Mouse (Mus musculus): ENCODE measurements at regions not wholly inside any gene's neighbourhood (a gene's known extent, or its start where the extent isn't known, plus 50 kb on each side); places are given as distances from the start of the nearest gene placed in this dataset.

- H3K27me3 ChIP-seq: no peaks in the 10 kb centered on the region
- WGBS: 82% methylated on average over 4 of the region's 4 CpGs
- 0 out of 2 replicates have a peak, but pooled peaks cover 6% of the 10 kb centered on the region for H3K4me1 ChIP-seq
- H3K27ac ChIP-seq: no peak overlapping the region
- H3K9ac ChIP-seq: no peak overlapping the region
- ATAC-seq (ENCODE audit: insufficient number of reproducible peaks, insufficient read depth, low FRiP score, low TSS enrichment, low read depth): no peak
- no peaks in the 10 kb centered on the region for H3K9me3 ChIP-seq
- H3K4me3 ChIP-seq: no peak overlapping the region
- H3K36me3 ChIP-seq: no peaks in the 10 kb centered on the region
- H3K4me2 ChIP-seq: no peak overlapping the region
These were observed 315.2 kb upstream of the Sox11 start for GRCm38 (mm10) chr12:27657536-27657935.

- H3K4me1 ChIP-seq: 0 out of 2 replicates have a peak, but pooled peaks cover 6% of the 10 kb centered on the region
- H3K4me3 ChIP-seq: no peak overlapping the region
- H3K27me3 ChIP-seq: no peaks in the 10 kb centered on the region
- WGBS: 75% methylated on average over 4 of the region's 4 CpGs
- no peak overlapping the region for H3K9ac ChIP-seq
- ATAC-seq (ENCODE audit: insufficient number of reproducible peaks, insufficient read depth, low FRiP score, low TSS enrichment, low read depth): no peak
- H3K36me3 ChIP-seq: no peaks in the 10 kb centered on the region
- no peak overlapping the region for H3K27ac ChIP-seq
- no peak overlapping the region for H3K4me2 ChIP-seq
- H3K9me3 ChIP-seq: no peaks in the 10 kb centered on the region
These were observed 311.2 kb upstream of the Sox11 start for GRCm38 (mm10) chr12:27653541-27653940.

GRCm38 (mm10) chr12:27648602-27649001, 306.2 kb upstream of the Sox11 start:
- H3K9ac ChIP-seq: no peak overlapping the region
- H3K4me2 ChIP-seq: no peak overlapping the region

GRCm38 (mm10) chr12:27646497-27647307, 304.3 kb upstream of the Sox11 start:
- Histone ChIP-seq H3K27ac (peak overlapping the region; percentile 48; the same call in 1 of the 2 replicates), H3K4me2 (no peak overlapping the region), H3K9me3 (no peaks in the 10 kb centered on the region), H3K4me3 (no peak overlapping the region), H3K4me1 (peaks cover 7% of the 10 kb centered on the region; the same call in 1 of the 2 replicates), H3K27me3 (no peaks in the 10 kb centered on the region), H3K36me3 (no peaks in the 10 kb centered on the region), H3K9ac (no peak overlapping the region)
- no peak for ATAC-seq (ENCODE audit: insufficient number of reproducible peaks, insufficient read depth, low FRiP score, low TSS enrichment, low read depth)
- WGBS: 61% methylated on average over 11 of the region's 11 CpGs

More at GRCm38 (mm10) chr12:27648602-27649001, 306.2 kb upstream of the Sox11 start:
- Histone ChIP-seq H3K9me3 (no peaks in the 10 kb centered on the region), H3K4me3 (no peak overlapping the region), H3K36me3 (no peaks in the 10 kb centered on the region), H3K4me1 (peaks cover 7% of the 10 kb centered on the region; the same call in 1 of the 2 replicates), H3K27ac (no peak overlapping the region), H3K27me3 (no peaks in the 10 kb centered on the region)
- ATAC-seq (ENCODE audit: insufficient number of reproducible peaks, insufficient read depth, low FRiP score, low TSS enrichment, low read depth): no peak
- WGBS: 78% methylated on average over 4 of the region's 4 CpGs

- 83% methylated on average over 5 of the region's 5 CpGs for WGBS
- H3K9me3 ChIP-seq: no peaks in the 10 kb centered on the region
- H3K4me2 ChIP-seq: no peak overlapping the region
- H3K27me3 ChIP-seq: no peaks in the 10 kb centered on the region
- H3K36me3 ChIP-seq: no peaks in the 10 kb centered on the region
- 0 out of 2 replicates have a peak, but pooled peaks cover 2% of the 10 kb centered on the region for H3K4me1 ChIP-seq
- H3K9ac ChIP-seq: no peak overlapping the region
- no peak overlapping the region for H3K27ac ChIP-seq
- ATAC-seq (ENCODE audit: insufficient number of reproducible peaks, insufficient read depth, low FRiP score, low TSS enrichment, low read depth): no peak
- no peak overlapping the region for H3K4me3 ChIP-seq
These were observed 277.2 kb upstream of the Sox11 start for GRCm38 (mm10) chr12:27619616-27620015.

GRCm38 (mm10) chr12:27604061-27604679, 261.8 kb upstream of the Sox11 start:
- 24% methylated on average over 1 of the region's 1 CpGs for WGBS

GRCm38 (mm10) chr12:27599149-27599548, 256.8 kb upstream of the Sox11 start:
- Histone ChIP-seq H3K4me3 (no peak overlapping the region), H3K9me3 (0 out of 2 replicates have a peak, but pooled peaks cover 4% of the 10 kb centered on the region), H3K4me1 (peaks cover 20% of the 10 kb centered on the region), H3K27me3 (no peaks in the 10 kb centered on the region), H3K27ac (no peak overlapping the region), H3K9ac (no peak overlapping the region), H3K36me3 (no peaks in the 10 kb centered on the region), H3K4me2 (no peak overlapping the region)
- WGBS: 36% methylated on average over 8 of the region's 8 CpGs
- ATAC-seq (ENCODE audit: insufficient number of reproducible peaks, insufficient read depth, low FRiP score, low TSS enrichment, low read depth): no peak

More at GRCm38 (mm10) chr12:27604061-27604679, 261.8 kb upstream of the Sox11 start:
- H3K4me3 ChIP-seq: no peak overlapping the region
- no peaks in the 10 kb centered on the region for H3K27me3 ChIP-seq
- no peak overlapping the region for H3K4me2 ChIP-seq
- 0 out of 2 replicates have a peak, but pooled peaks cover 4% of the 10 kb centered on the region for H3K9me3 ChIP-seq
- H3K27ac ChIP-seq: peak overlapping the region; percentile 64
- peaks cover 12% of the 10 kb centered on the region for H3K4me1 ChIP-seq
- ATAC-seq (ENCODE audit: insufficient number of reproducible peaks, insufficient read depth, low FRiP score, low TSS enrichment, low read depth): peak; percentile 64
- no peak overlapping the region for H3K9ac ChIP-seq
- no peaks in the 10 kb centered on the region for H3K36me3 ChIP-seq

GRCm38 (mm10) chr12:27597878-27598277, 255.5 kb upstream of the Sox11 start:
- no peak overlapping the region for H3K9ac ChIP-seq
- H3K4me2 ChIP-seq: peak overlapping the region; percentile 24; the same call in 1 of the 2 replicates
- ATAC-seq (ENCODE audit: insufficient number of reproducible peaks, insufficient read depth, low FRiP score, low TSS enrichment, low read depth): no peak
- H3K36me3 ChIP-seq: no peaks in the 10 kb centered on the region
- 0 out of 2 replicates have a peak, but pooled peaks cover under 1% of the 10 kb centered on the region for H3K9me3 ChIP-seq
- no peak overlapping the region for H3K4me3 ChIP-seq
- H3K4me1 ChIP-seq: peaks cover 16% of the 10 kb centered on the region
- no peak overlapping the region for H3K27ac ChIP-seq
- H3K27me3 ChIP-seq: no peaks in the 10 kb centered on the region
- 27% methylated on average over 7 of the region's 7 CpGs for WGBS

GRCm38 (mm10) chr12:27597322-27597721, 254.9 kb upstream of the Sox11 start:
- no peaks in the 10 kb centered on the region for H3K27me3 ChIP-seq
- no peak overlapping the region for H3K9ac ChIP-seq
- no peaks in the 10 kb centered on the region for H3K36me3 ChIP-seq
- peaks cover 16% of the 10 kb centered on the region for H3K4me1 ChIP-seq
- 43% methylated on average over 3 of the region's 3 CpGs for WGBS
- ATAC-seq (ENCODE audit: insufficient number of reproducible peaks, insufficient read depth, low FRiP score, low TSS enrichment, low read depth): no peak
- no peak overlapping the region for H3K27ac ChIP-seq
- no peak overlapping the region for H3K4me2 ChIP-seq
- no peak overlapping the region for H3K4me3 ChIP-seq
- H3K9me3 ChIP-seq: no peaks in the 10 kb centered on the region

- Histone ChIP-seq H3K4me2 (no peak overlapping the region), H3K36me3 (no peaks in the 10 kb centered on the region), H3K4me3 (no peak overlapping the region), H3K9ac (no peak overlapping the region), H3K4me1 (peaks cover 16% of the 10 kb centered on the region), H3K27me3 (no peaks in the 10 kb centered on the region), H3K27ac (no peak overlapping the region), H3K9me3 (no peaks in the 10 kb centered on the region)
- ATAC-seq (ENCODE audit: insufficient number of reproducible peaks, insufficient read depth, low FRiP score, low TSS enrichment, low read depth): no peak
- 73% methylated on average over 2 of the region's 2 CpGs for WGBS
These were observed 253.2 kb upstream of the Sox11 start for GRCm38 (mm10) chr12:27595576-27595975.

- no peak overlapping the region for H3K4me3 ChIP-seq
- no peak overlapping the region for H3K4me2 ChIP-seq
- no peaks in the 10 kb centered on the region for H3K27me3 ChIP-seq
- no peak overlapping the region for H3K9ac ChIP-seq
- no peak overlapping the region for H3K27ac ChIP-seq
- no peaks in the 10 kb centered on the region for H3K9me3 ChIP-seq
- ATAC-seq (ENCODE audit: insufficient number of reproducible peaks, insufficient read depth, low FRiP score, low TSS enrichment, low read depth): no peak
- H3K36me3 ChIP-seq: no peaks in the 10 kb centered on the region
- 75% methylated on average over 1 of the region's 1 CpGs for WGBS
- H3K4me1 ChIP-seq: peaks cover 16% of the 10 kb centered on the region
These were observed 251.1 kb upstream of the Sox11 start for GRCm38 (mm10) chr12:27593436-27593835.

Data from embryonic facial prominence, embryonic 13.5 days (tissue).